Mouse (Mus musculus) liver, embryonic 13.5 days (tissue): Measurements from ENCODE around the gene Adamts13. TPM values are rescaled to one million over a fixed set of nuclear protein-coding genes. Genes with fewer than 3 reads are reported as not detected.

Experiments
- ATAC-seq: fragments of 200-750 bp; cut with Nextera tagmentation; 2 replicates; pipeline ENCODE4 v1.8.0; 2017; ENCODE audit warnings: low read depth, mild to moderate bottlenecking, moderate number of reproducible peaks, moderate library complexity
- DNase-seq: peaks from one replicate; pipeline ENCODE4 v3.0.0; 2022
- H3K27ac ChIP-seq: fragments of 300-500 bp; sonication (generic); 2 replicates; pipeline ENCODE4 v1.5.1; 2015; ENCODE audit warnings: moderate library complexity, mild to moderate bottlenecking, inconsistent platforms
- H3K27me3 ChIP-seq: fragments of 300-500 bp; sonication (generic); 2 replicates; pipeline ENCODE4 v1.6.1; 2015; ENCODE audit warnings: mild to moderate bottlenecking, inconsistent platforms
- H3K36me3 ChIP-seq: fragments of 300-500 bp; sonication (generic); 2 replicates; pipeline ENCODE4 v1.6.1; 2015; ENCODE audit warnings: mild to moderate bottlenecking, inconsistent platforms
- H3K4me1 ChIP-seq: fragments of 300-500 bp; sonication (generic); replicated peaks from 2 replicates; pipeline ENCODE4 v1.6.1; 2015; ENCODE audit warnings: inconsistent platforms
- H3K4me2 ChIP-seq: fragments of 300-500 bp; sonication (generic); 2 replicates; pipeline ENCODE4 v1.6.1; 2015; ENCODE audit warnings: inconsistent platforms, mild to moderate bottlenecking, moderate library complexity
- H3K4me3 ChIP-seq: fragments of 300-500 bp; sonication (generic); replicated peaks from 2 replicates; pipeline ENCODE4 v1.5.1; 2015; ENCODE audit warnings: mild to moderate bottlenecking, inconsistent platforms
- H3K9ac ChIP-seq: fragments of 300-500 bp; sonication (generic); 2 replicates; pipeline ENCODE4 v1.6.1; 2015; ENCODE audit warnings: mild to moderate bottlenecking, inconsistent platforms
- H3K9me3 ChIP-seq: fragments of 300-500 bp; sonication (generic); replicated peaks from 2 replicates; pipeline ENCODE4 v1.6.1; 2016; ENCODE audit warnings: inconsistent platforms
- WGBS: fragments of 180-500 bp; shearing (Covaris S2); methylation state at CpG from one replicate; pipeline ENCODE4 v1.1.7; 2015; ENCODE audit not compliant: insufficient replicate concordance; 5-methylcytosine and 5-hydroxymethylcytosine counted together
- polyA plus RNA-seq: library from polyadenylated mRNA; unstranded; fragments of >200 nt; fragmentation: Nextera tagmentation; extraction: Ambion mirVana; gene quantifications from 2 replicates; pipeline ENCODE4 v1.2.1, GENCODE M21; 2015

Gene Adamts13
- polyA plus RNA-seq, 1 experiment from 2014 or later, result 1.0 TPM

- Histone ChIP-seq H3K4me1 (0 out of 2 replicates have a peak, but pooled peaks cover 7% of the 10 kb centered on the region), H3K36me3 (peaks cover 23% of the 10 kb centered on the region; the same call in 1 of the 2 replicates)
- no peak for ATAC-seq
These were observed 47.9 kb downstream of the Adamts13 start for GRCm38 (mm10) chr2:27021103-27021502.

DNA sequence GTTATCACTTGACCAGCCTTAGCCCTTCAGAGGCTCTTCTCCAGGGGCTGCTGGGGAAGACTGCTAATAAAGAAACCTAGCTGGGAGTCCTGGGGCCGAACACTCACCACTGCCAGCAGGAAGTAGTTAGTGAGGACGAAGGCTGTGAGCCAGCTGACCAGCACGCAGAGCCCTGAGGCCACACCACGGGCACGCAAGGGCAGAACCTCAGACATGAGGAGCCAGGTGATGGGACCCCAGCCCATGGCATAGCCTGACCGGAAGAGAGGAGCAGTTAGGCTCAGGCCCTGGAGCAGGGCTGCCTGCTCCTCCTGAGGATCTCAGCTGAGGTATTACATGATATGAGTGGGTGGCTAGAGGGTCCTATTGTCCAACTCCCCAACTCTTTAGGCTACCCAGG, 49.4 kb downstream of the Adamts13 start:
- 64% methylated on average over 6 of the region's 6 CpGs for WGBS
- no peak for ATAC-seq
- no peaks in the 10 kb centered on the region for H3K9me3 ChIP-seq

More at GRCm38 (mm10) chr2:27021103-27021502, 47.9 kb downstream of the Adamts13 start:
- H3K9ac ChIP-seq, result no peak overlapping the region
- no peak overlapping the region for H3K4me2 ChIP-seq
- 57% methylated on average over 1 of the region's 1 CpGs for WGBS
- 0 out of 2 replicates have a peak, but pooled peaks cover 3% of the 10 kb centered on the region for H3K27me3 ChIP-seq
- no peaks in the 10 kb centered on the region for H3K9me3 ChIP-seq
- H3K27ac ChIP-seq, result no peak overlapping the region
- no peak for DNase-seq
- H3K4me3 ChIP-seq, result no peak overlapping the region

GRCm38 (mm10) chr2:27024136-27024535, 50.9 kb downstream of the Adamts13 start:
- H3K4me2 ChIP-seq, result no peak overlapping the region
- DNase-seq, result no peak
- H3K4me1 ChIP-seq, result peaks cover 19% of the 10 kb centered on the region
- peaks cover 27% of the 10 kb centered on the region for H3K27me3 ChIP-seq
- H3K36me3 ChIP-seq, result 0 out of 2 replicates have a peak, but pooled peaks cover 2% of the 10 kb centered on the region
- 81% methylated on average over 14 of the region's 14 CpGs for WGBS
- H3K4me3 ChIP-seq, result no peak overlapping the region
- ATAC-seq, result no peak
- H3K9ac ChIP-seq, result no peak overlapping the region
- no peaks in the 10 kb centered on the region for H3K9me3 ChIP-seq
- no peak overlapping the region for H3K27ac ChIP-seq

More for the DNA sequence above, 49.4 kb downstream of the Adamts13 start:
- Histone ChIP-seq H3K4me2 (no peak overlapping the region), H3K27ac (no peak overlapping the region), H3K4me3 (no peak overlapping the region), H3K27me3 (peaks cover 17% of the 10 kb centered on the region), H3K4me1 (peaks cover 11% of the 10 kb centered on the region; the same call in 1 of the 2 replicates), H3K36me3 (peaks cover 14% of the 10 kb centered on the region; the same call in 1 of the 2 replicates), H3K9ac (no peak overlapping the region)
- no peak for DNase-seq

DNA sequence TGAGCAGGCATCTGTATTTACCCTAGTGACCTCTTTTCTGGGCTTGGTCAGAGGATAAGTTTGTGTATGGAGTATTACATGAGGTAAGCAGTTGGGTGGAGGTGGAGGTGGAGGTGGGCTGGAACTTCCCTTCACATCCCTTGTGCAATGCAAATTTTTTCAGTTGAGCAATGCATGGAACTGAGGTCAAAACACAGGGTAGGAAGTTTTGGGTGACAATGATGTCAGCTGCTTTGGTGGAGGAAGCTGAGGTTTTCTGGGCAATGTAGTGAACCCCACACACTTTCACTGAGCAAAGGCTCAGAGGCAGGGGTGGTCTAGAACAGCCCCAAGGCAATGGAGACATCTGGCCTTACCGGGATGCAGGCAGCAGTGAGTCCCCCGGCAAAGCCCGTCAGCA, 52.3 kb downstream of the Adamts13 start:
- Histone ChIP-seq H3K27ac (no peak overlapping the region), H3K4me3 (no peak overlapping the region), H3K36me3 (no peaks in the 10 kb centered on the region), H3K9ac (no peak overlapping the region), H3K4me2 (no peak overlapping the region), H3K27me3 (peaks cover 31% of the 10 kb centered on the region), H3K4me1 (peaks cover 19% of the 10 kb centered on the region), H3K9me3 (no peaks in the 10 kb centered on the region)
- 64% methylated on average over 3 of the region's 3 CpGs for WGBS
- DNase-seq, result no peak
- ATAC-seq, result no peak

- H3K27ac ChIP-seq, result no peak overlapping the region
- H3K27me3 ChIP-seq, result peaks cover 31% of the 10 kb centered on the region
- no peaks in the 10 kb centered on the region for H3K36me3 ChIP-seq
- H3K9me3 ChIP-seq, result no peaks in the 10 kb centered on the region
- H3K9ac ChIP-seq, result no peak overlapping the region
- no peak overlapping the region for H3K4me2 ChIP-seq
- 64% methylated on average over 3 of the region's 3 CpGs for WGBS
- H3K4me3 ChIP-seq, result no peak overlapping the region
- H3K4me1 ChIP-seq, result peaks cover 19% of the 10 kb centered on the region
- ATAC-seq (no peak), DNase-seq (no peak)
These were observed 53.1 kb downstream of the Adamts13 start for GRCm38 (mm10) chr2:27026332-27026731.

- Histone ChIP-seq H3K4me1 (peaks cover 19% of the 10 kb centered on the region), H3K9ac (no peak overlapping the region), H3K27me3 (peaks cover 31% of the 10 kb centered on the region), H3K36me3 (no peaks in the 10 kb centered on the region), H3K9me3 (no peaks in the 10 kb centered on the region), H3K4me3 (no peak overlapping the region), H3K4me2 (peak overlapping the region; percentile 38; the same call in 1 of the 2 replicates), H3K27ac (no peak overlapping the region)
- ATAC-seq (no peak), DNase-seq (no peak)
- 34% methylated on average over 10 of the region's 10 CpGs for WGBS
These were observed 53.8 kb downstream of the Adamts13 start for GRCm38 (mm10) chr2:27026857-27027617.

DNA sequence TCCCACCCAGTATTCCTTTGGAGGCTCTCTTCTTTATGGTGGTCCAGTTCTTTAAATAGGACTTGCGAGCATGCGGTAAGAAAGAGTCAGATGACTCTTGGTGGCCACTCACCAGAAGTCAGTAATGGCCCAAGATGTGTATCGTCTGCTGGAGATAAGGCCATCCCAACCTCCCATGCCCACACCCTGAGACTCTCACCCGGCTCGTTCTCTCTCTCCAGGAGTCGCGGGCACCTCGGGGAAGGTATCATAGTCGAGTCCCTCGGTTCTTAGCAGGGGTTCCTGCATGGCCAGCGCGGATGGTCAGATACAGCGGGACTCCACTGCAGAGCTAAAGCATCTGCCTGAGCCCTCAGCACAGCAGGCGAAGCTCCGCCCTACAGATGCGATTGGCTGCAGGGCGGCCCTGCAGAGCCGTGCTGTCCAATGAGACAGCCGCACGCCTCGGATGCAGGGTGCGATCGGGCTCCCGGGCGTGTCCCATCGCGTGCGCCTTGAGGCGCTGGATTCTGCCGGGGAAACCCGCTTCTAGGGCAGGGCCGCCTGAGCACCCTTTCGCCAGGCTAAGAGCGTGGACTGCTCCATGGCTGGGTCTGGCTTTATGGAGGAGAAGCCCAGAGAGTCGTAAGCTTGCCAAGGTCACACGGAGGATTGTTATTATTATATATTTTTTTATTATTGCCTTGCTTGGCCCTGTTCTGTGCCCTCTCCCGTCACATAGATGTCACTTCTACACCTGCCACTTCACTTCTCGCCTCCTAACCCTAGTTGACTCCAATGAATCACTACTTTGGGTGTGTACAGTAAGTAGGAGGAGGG, 54.6 kb downstream of the Adamts13 start, which contains the start of gene Slc2a6:
Slc2a6 (minus strand) TSS at position 381 of the 819 bp plus-strand sequence.
- peaks cover 31% of the 10 kb centered on the region for H3K27me3 ChIP-seq
- H3K4me1 ChIP-seq, result peaks cover 19% of the 10 kb centered on the region
- DNase-seq (peak; percentile 72), ATAC-seq (peak; percentile 95)
- peak within 1 kb of the TSS; percentile 18; the same call in 1 of the 2 replicates for H3K4me3 ChIP-seq
- 2% methylated on average over 38 of the region's 38 CpGs for WGBS
- peak within 1 kb of the TSS; percentile 38 for H3K4me2 ChIP-seq
- H3K27ac ChIP-seq, result no peak within 1 kb of the TSS
- no peaks in the 10 kb centered on the region for H3K36me3 ChIP-seq
- no peaks in the 10 kb centered on the region for H3K9me3 ChIP-seq
- H3K9ac ChIP-seq, result no peak within 1 kb of the TSS

GRCm38 (mm10) chr2:27028437-27029015, 55.3 kb downstream of the Adamts13 start:
- H3K9ac ChIP-seq, result no peak overlapping the region
- no peaks in the 10 kb centered on the region for H3K36me3 ChIP-seq
- peak overlapping the region; percentile 38 for H3K4me2 ChIP-seq
- H3K4me1 ChIP-seq, result peaks cover 19% of the 10 kb centered on the region
- 0 out of 2 replicates have a peak overlapping the region, but pooled peaks have one; percentile 18 for H3K4me3 ChIP-seq
- H3K9me3 ChIP-seq, result no peaks in the 10 kb centered on the region
- no peak for ATAC-seq
- 22% methylated on average over 4 of the region's 4 CpGs for WGBS
- H3K27ac ChIP-seq, result no peak overlapping the region
- peaks cover 31% of the 10 kb centered on the region for H3K27me3 ChIP-seq
- DNase-seq, result no peak

DNA sequence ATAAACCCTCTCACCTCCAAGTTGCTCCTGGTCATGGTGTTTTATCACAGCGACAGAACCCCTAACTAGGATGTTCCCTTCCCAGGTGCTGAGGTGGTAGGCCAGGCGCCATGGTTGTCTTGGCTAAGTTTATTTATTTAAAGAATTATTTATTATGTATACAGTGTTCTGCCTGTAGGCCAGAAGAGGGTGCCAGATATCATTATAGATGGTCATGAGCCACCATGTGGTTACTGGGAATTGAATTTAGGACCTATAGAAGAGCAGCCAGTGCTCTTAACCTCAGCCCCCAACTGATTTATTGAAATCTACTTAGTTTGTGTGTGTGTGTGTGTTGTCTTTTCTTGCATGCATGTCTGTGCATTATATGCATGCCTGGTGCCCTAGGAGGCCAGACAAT, 59.1 kb downstream of the Adamts13 start:
- Histone ChIP-seq H3K27ac (no peak overlapping the region), H3K36me3 (no peaks in the 10 kb centered on the region), H3K9me3 (no peaks in the 10 kb centered on the region), H3K4me3 (no peak overlapping the region), H3K4me2 (no peak overlapping the region), H3K9ac (no peak overlapping the region), H3K27me3 (peaks cover 16% of the 10 kb centered on the region), H3K4me1 (peaks cover 10% of the 10 kb centered on the region)
- ATAC-seq (no peak), DNase-seq (no peak)
- WGBS, result 47% methylated on average over 2 of the region's 2 CpGs

DNA sequence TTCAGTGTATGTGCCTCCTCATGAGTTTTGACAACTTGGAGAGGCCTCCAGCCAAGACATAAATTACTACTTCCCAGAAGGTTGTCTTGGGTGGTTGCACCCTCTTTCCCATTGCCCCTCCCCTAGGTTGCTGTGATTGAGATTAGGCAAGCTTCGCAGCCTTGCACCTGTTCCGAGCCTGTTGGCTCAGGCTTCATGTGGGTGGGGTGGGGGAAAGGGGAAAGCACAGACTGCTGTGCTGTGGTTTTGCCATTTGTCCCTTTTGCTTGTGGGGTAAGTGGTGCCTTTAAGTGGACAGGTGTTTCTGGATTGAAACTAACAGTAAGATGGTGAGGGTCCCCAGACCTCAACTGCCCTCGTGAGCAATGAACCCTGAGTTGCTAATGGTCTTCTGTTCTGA, 62.8 kb downstream of the Adamts13 start:
- H3K9me3 ChIP-seq, result no peaks in the 10 kb centered on the region
- H3K4me3 ChIP-seq, result no peak overlapping the region
- H3K27me3 ChIP-seq, result no peaks in the 10 kb centered on the region
- WGBS, result 57% methylated on average over 3 of the region's 3 CpGs
- DNase-seq (no peak), ATAC-seq (no peak)
- H3K36me3 ChIP-seq, result no peaks in the 10 kb centered on the region
- H3K4me2 ChIP-seq, result no peak overlapping the region
- no peak overlapping the region for H3K9ac ChIP-seq
- no peaks in the 10 kb centered on the region; the same call in 1 of the 2 replicates for H3K4me1 ChIP-seq
- no peak overlapping the region for H3K27ac ChIP-seq

DNA sequence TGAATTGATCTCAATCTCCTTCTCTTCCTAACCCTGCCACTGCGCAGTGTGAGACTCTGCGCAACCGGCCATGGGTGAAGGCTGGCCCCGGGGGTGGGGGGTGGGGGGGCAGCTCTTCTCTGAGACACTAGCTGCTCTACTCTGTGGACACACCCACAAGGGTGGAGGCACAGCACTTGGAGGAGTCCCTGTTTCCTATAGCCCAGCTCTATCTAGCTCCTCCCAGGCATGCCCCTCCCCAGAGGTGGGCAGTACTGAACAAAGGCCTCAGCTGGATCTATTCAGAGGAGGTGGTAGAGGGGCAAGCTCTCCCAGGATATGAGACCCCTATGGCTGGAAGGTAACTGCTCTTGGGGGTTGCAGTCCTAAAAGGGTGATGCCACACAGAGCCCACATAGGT, 63.8 kb downstream of the Adamts13 start:
- no peak for DNase-seq
- Histone ChIP-seq H3K4me1 (peaks cover 5% of the 10 kb centered on the region), H3K36me3 (no peaks in the 10 kb centered on the region), H3K4me3 (no peak overlapping the region), H3K27me3 (no peaks in the 10 kb centered on the region), H3K4me2 (no peak overlapping the region), H3K27ac (no peak overlapping the region), H3K9me3 (no peaks in the 10 kb centered on the region), H3K9ac (no peak overlapping the region)
- peak; percentile 62 for ATAC-seq
- WGBS, result 62% methylated on average over 4 of the region's 4 CpGs
